Mouse (Mus musculus): Measurements from ENCODE around the gene Nell2.

DNA sequence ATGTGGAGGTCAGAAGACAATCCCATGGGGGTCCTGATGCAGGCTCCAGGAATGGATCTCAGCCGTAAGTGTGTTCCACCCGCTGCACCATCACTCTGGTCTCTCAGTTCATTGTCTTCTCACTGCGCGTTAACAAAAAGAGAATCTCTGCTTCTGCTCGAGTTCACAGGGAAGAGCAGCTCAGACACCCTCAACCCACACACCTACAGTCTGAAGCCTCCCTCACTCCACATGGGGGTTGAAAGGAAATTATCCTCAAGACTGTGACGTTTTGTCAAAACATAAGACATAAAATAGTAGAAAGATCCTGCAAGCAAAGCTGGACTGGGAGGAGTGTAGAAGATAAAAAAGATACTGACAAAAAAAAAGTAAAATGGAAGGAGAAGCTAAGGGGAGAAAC lies 6.3 kb upstream of the Nell2 start:
- TF ChIP-seq POLR2A (IDR thresholded peaks at IDR 0.05; ENCODE audit: low read depth, low read length): no peak
- TF ChIP-seq CTCF (IDR thresholded peaks at IDR 0.05; ENCODE audit: extremely low read depth, insufficient read length, insufficient replicate concordance, low read depth, low read length): no peak

Measured in small intestine, adult 2 months (tissue).